Mouse (Mus musculus) MEL (cell line): Measurements from ENCODE around the gene Mon1b. TPM values are rescaled to one million over a fixed set of nuclear protein-coding genes. Genes with fewer than 3 reads are reported as not detected.

Experiments used
- DNase-seq: peaks from one replicate; pipeline ENCODE4 v3.0.0; 2011; ENCODE audit warnings: low read depth, low spot score
- H3K27ac ChIP-seq: 2 replicates; pipeline ENCODE4 v1.5.1; 2012; ENCODE audit warnings: low read depth, mild to moderate bottlenecking, control low read depth, low read length, moderate library complexity; ENCODE audit not compliant: control insufficient read depth
- H3K27me3 ChIP-seq, 2 experiments: fragments of 150-350 bp in 1 of 2; sonication (generic) in 1 of 2; 2 replicates each; pipeline ENCODE4 v1.6.1; 2012; ENCODE audit warnings: low read length in 2 of 2, mild to moderate bottlenecking in 2 of 2, improper control_type of control experiment in 1 of 2, moderate library complexity in 1 of 2; ENCODE audit not compliant: insufficient read depth in 2 of 2, control insufficient read depth in 1 of 2
- H3K36me3 ChIP-seq, 2 experiments: 2 replicates each; pipeline ENCODE4 v1.6.1; 2012 to 2014; ENCODE audit warnings: low read length in 2 of 2, improper control_type of control experiment in 1 of 2, inconsistent platforms in 1 of 2, mild to moderate bottlenecking in 1 of 2; ENCODE audit not compliant: insufficient read depth in 2 of 2, control insufficient read depth in 1 of 2
- H3K4me1 ChIP-seq, 2 experiments: fragments of 150-350 bp in 1 of 2; sonication (generic) in 1 of 2; 2 replicates each; pipeline ENCODE4 v1.6.1; 2012; ENCODE audit warnings: low read length in 2 of 2, improper control_type of control experiment in 1 of 2, mild to moderate bottlenecking in 1 of 2; ENCODE audit not compliant: insufficient read depth in 2 of 2, control insufficient read depth in 1 of 2
- H3K4me3 ChIP-seq, 2 experiments: fragments of 150-350 bp in 1 of 2; sonication (generic) in 1 of 2; 2 replicates each; pipeline ENCODE4 v1.5.1; 2012; ENCODE audit warnings: low read depth in 2 of 2, low read length in 2 of 2, mild to moderate bottlenecking in 2 of 2, moderate library complexity in 2 of 2, control low read depth in 1 of 2, improper control_type of control experiment in 1 of 2; ENCODE audit not compliant: control insufficient read depth in 1 of 2, insufficient read depth in 1 of 2
- H3K79me2 ChIP-seq: 2 replicates; pipeline ENCODE4 v1.6.1; 2012; ENCODE audit warnings: mild to moderate bottlenecking, low read length, moderate library complexity; ENCODE audit not compliant: control insufficient read depth, poor library complexity, insufficient read depth
- H3K9ac ChIP-seq: 2 replicates; pipeline ENCODE4 v1.6.1; 2012; ENCODE audit warnings: low read depth, mild to moderate bottlenecking, control low read depth, low read length, moderate library complexity; ENCODE audit not compliant: control insufficient read depth, poor library complexity, severe bottlenecking
- H3K9me3 ChIP-seq: fragments of 150-350 bp; sonication (generic); replicated peaks from 2 replicates; pipeline ENCODE4 v1.6.1; 2012; ENCODE audit warnings: mild to moderate bottlenecking, low read length, improper control_type of control experiment, moderate library complexity; ENCODE audit not compliant: insufficient read depth
- CTCF ChIP-seq, 3 experiments: IDR thresholded peaks in 2 of 3; conservative IDR thresholded peaks in 1 of 3; 2 replicates each; pipeline ENCODE4 v1.5.1; 2011 to 2012; ENCODE audit warnings: low read length in 3 of 3, low read depth in 2 of 3, mild to moderate bottlenecking in 2 of 3, improper control_type of control experiment in 1 of 3, inconsistent platforms in 1 of 3, mixed read lengths in 1 of 3, moderate library complexity in 1 of 3; ENCODE audit not compliant: control insufficient read depth in 1 of 3, insufficient read depth in 1 of 3, poor library complexity in 1 of 3, severe bottlenecking in 1 of 3
- EP300 ChIP-seq, 2 experiments: IDR thresholded peaks; 2 replicates each; pipeline ENCODE4 v1.6.1; 2011; ENCODE audit warnings: improper control_type of control experiment in 2 of 2, low read length in 2 of 2, low read depth in 1 of 2, mild to moderate bottlenecking in 1 of 2
- HCFC1 ChIP-seq: IDR thresholded peaks from 2 replicates; pipeline ENCODE4 v1.6.1; 2012; ENCODE audit warnings: low read depth, mild to moderate bottlenecking, inconsistent platforms, low read length, improper control_type of control experiment, moderate library complexity
- JUND ChIP-seq: IDR thresholded peaks from 2 replicates; pipeline ENCODE4 v1.6.1; 2011; ENCODE audit warnings: low read depth, mild to moderate bottlenecking, improper control_type of control experiment, low read length
- KAT2A ChIP-seq: conservative IDR thresholded peaks from 2 replicates; pipeline ENCODE4 v1.6.1; 2012; ENCODE audit warnings: low read depth, low read length, improper control_type of control experiment, inconsistent platforms
- MAFK ChIP-seq: IDR thresholded peaks from 2 replicates; pipeline ENCODE4 v1.6.1; 2011; ENCODE audit warnings: low read depth, mild to moderate bottlenecking, low read length, improper control_type of control experiment, borderline replicate concordance
- MEF2A ChIP-seq: IDR thresholded peaks from 2 replicates; pipeline ENCODE4 v1.6.1; 2014; ENCODE audit warnings: low read depth, mild to moderate bottlenecking, inconsistent platforms, low read length, improper control_type of control experiment; ENCODE audit not compliant: poor library complexity, insufficient replicate concordance, severe bottlenecking; ENCODE audit errors: extremely low read depth
- MXI1 ChIP-seq: IDR thresholded peaks from 2 replicates; pipeline ENCODE4 v1.6.1; 2011; ENCODE audit warnings: mild to moderate bottlenecking, low read depth, low read length, improper control_type of control experiment
- POLR2A ChIP-seq, 2 experiments: IDR thresholded peaks; 2 replicates each; pipeline ENCODE4 v1.6.1; 2011 to 2012; ENCODE audit warnings: low read length in 2 of 2, mild to moderate bottlenecking in 2 of 2, control low read depth in 1 of 2, improper control_type of control experiment in 1 of 2, low read depth in 1 of 2, moderate library complexity in 1 of 2; ENCODE audit not compliant: control insufficient read depth in 1 of 2, insufficient read depth in 1 of 2, poor library complexity in 1 of 2
- SIN3A ChIP-seq: IDR thresholded peaks from 2 replicates; pipeline ENCODE4 v1.6.1; 2012; ENCODE audit warnings: low read length, improper control_type of control experiment, inconsistent platforms
- TAL1 ChIP-seq: IDR thresholded peaks from 2 replicates; pipeline ENCODE4 v1.6.1; 2012; ENCODE audit warnings: mild to moderate bottlenecking, inconsistent platforms, low read length, moderate library complexity, mixed read lengths
- TBP ChIP-seq: IDR thresholded peaks from 2 replicates; pipeline ENCODE4 v1.8.0; 2011; ENCODE audit warnings: low read depth, low read length, improper control_type of control experiment
- TCF12 ChIP-seq: IDR thresholded peaks from 2 replicates; pipeline ENCODE4 v1.6.1; 2014; ENCODE audit warnings: low read depth, mild to moderate bottlenecking, inconsistent platforms, low read length, improper control_type of control experiment, moderate library complexity
- USF1 ChIP-seq: IDR thresholded peaks from 2 replicates; pipeline ENCODE4 v1.6.1; 2014; ENCODE audit warnings: low read depth, mild to moderate bottlenecking, inconsistent platforms, low read length, improper control_type of control experiment, moderate library complexity
- ZC3H11A ChIP-seq: IDR thresholded peaks from 2 replicates; pipeline ENCODE4 v1.6.1; 2012; ENCODE audit warnings: low read depth, mild to moderate bottlenecking, inconsistent platforms, low read length, improper control_type of control experiment
- ZKSCAN1 ChIP-seq: IDR thresholded peaks from 2 replicates; pipeline ENCODE4 v1.6.1; 2012; ENCODE audit warnings: low read depth, mild to moderate bottlenecking, inconsistent platforms, low read length, improper control_type of control experiment, moderate library complexity
- ZMIZ1 ChIP-seq: IDR thresholded peaks from 2 replicates; pipeline ENCODE4 v1.6.1; 2012; ENCODE audit warnings: low read depth, mild to moderate bottlenecking, inconsistent platforms, low read length, improper control_type of control experiment, moderate library complexity
- ZNF384 ChIP-seq: IDR thresholded peaks from 2 replicates; pipeline ENCODE4 v1.6.1; 2012; ENCODE audit warnings: low read depth, mild to moderate bottlenecking, inconsistent platforms, low read length, improper control_type of control experiment
- polyA plus RNA-seq, 2 experiments: library from polyadenylated mRNA; stranded (reverse) in 1 of 2; unstranded in 1 of 2; fragments of >175 nt in 1 of 2; fragments of >200 nt in 1 of 2; gene quantifications; 2 replicates each; pipeline versions ENCODE4 v1.2.1 to v1.2.4; 2012; ENCODE audit warnings: low replicate concordance in 2 of 2, low read depth in 1 of 2; ENCODE audit not compliant: insufficient read length in 2 of 2, insufficient read depth in 1 of 2, missing spikeins in 1 of 2
- total RNA-seq: library from RNA; depleted of rRNA; stranded (reverse); fragments of 300-350 nt; gene quantifications from 2 replicates; pipeline ENCODE4 v1.2.3, GENCODE M21; 2012

The Mon1b gene
- total and polyA plus RNA-seq, 3 experiments = 8.8 to 15.6 TPM; not detected in 1

DNA sequence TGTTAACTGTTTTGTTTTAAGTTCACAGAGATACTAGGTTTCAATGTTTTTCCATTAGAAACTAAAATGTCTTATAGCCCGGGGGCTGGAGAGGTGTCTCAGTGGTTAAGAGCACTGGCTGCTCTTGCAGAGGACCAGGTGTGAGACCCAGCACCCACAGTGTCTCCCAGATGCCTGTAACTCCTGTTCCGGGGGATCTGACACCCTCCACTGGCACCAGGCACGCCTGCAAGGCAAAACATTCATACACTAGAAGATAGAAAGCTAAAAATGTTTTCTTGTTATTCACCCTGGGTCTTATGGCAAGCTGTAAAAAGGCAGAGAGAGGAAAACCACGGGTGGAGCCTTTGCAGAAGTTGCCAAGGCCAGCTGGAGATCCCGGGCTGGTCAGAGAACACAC is 9.8 kb downstream of the Mon1b start:
- Histone ChIP-seq H3K9me3 (no peaks in the 10 kb centered on the region), H3K4me1 (no peaks in the 10 kb centered on the region), H3K27ac (no peak overlapping the region), H3K79me2 (no peaks in the 10 kb centered on the region), H3K4me3 (no peak overlapping the region), H3K9ac (no peak overlapping the region), H3K36me3 (no peaks in the 10 kb centered on the region), H3K27me3 (no peaks in the 10 kb centered on the region)
- TF ChIP-seq MXI1 (no peak), JUND (no peak), MAFK (no peak), EP300 (IDR thresholded peaks at IDR 0.05; ENCODE audit: low read depth in 1 of 2, low read length in 2 of 2) (no peak)
- DNase-seq = no peak

DNA sequence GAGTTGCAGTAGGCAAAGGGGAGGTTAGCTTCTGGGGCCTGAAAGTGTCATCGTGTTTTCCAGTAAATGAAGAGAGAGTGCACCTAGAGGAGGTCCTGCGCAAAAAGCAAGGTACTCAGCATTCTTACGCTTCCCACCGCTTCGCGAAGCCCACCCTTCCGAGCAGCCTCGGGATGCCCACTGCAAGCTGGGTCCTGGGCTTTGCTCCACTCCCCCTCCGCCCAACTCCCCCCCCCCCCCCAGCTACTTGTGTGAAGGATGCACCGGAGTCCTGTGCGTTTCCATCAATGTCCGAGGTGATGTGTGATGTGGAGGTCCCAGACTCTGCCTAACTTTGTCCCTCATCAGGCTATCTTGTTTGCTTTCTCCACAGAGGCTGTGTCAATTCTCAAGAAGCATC is 17.1 kb downstream of the Mon1b start:
- TF ChIP-seq MAFK = no peak
- no peak for TF ChIP-seq CTCF (IDR thresholded peaks at IDR 0.05 in 2 of 3, conservative IDR thresholded peaks at IDR 0.05 in 1 of 3; ENCODE audit: control insufficient read depth in 1 of 3, insufficient read depth in 1 of 3, low read depth in 2 of 3, low read length in 3 of 3, poor library complexity in 1 of 3, severe bottlenecking in 1 of 3)
- TF ChIP-seq SIN3A = no peak
- TF ChIP-seq HCFC1 = no peak
- no peak for TF ChIP-seq MEF2A
- no peak for TF ChIP-seq ZNF384
- TF ChIP-seq, all 39 proteins: peak for 0
- H3K27me3 ChIP-seq = no peaks in the 10 kb centered on the region
- H3K9me3 ChIP-seq = no peaks in the 10 kb centered on the region
- H3K79me2 ChIP-seq = no peaks in the 10 kb centered on the region
- no peak for DNase-seq
- no peak overlapping the region for H3K27ac ChIP-seq
- H3K4me1 ChIP-seq = no peaks in the 10 kb centered on the region
- no peak overlapping the region for H3K9ac ChIP-seq
- H3K4me3 ChIP-seq = no peak overlapping the region
- H3K36me3 ChIP-seq = no peaks in the 10 kb centered on the region

GRCm38 (mm10) chr8:113653151-113653550 is 17.8 kb downstream of the Mon1b start:
- H3K9ac ChIP-seq = no peak overlapping the region
- DNase-seq = no peak
- H3K27ac ChIP-seq = no peak overlapping the region
- TF ChIP-seq MAFK (no peak), POLR2A (IDR thresholded peaks at IDR 0.05; ENCODE audit: control insufficient read depth in 1 of 2, insufficient read depth in 1 of 2, low read depth in 1 of 2, low read length in 2 of 2, poor library complexity in 1 of 2) (no peak), ZMIZ1 (no peak), KAT2A (no peak), TAL1 (no peak), MXI1 (no peak), ZC3H11A (no peak), USF1 (no peak), TBP (no peak), ZKSCAN1 (no peak), ZNF384 (no peak), TCF12 (no peak)
- no peaks in the 10 kb centered on the region for H3K9me3 ChIP-seq
- no peaks in the 10 kb centered on the region for H3K79me2 ChIP-seq
- H3K27me3 ChIP-seq = no peaks in the 10 kb centered on the region
- no peaks in the 10 kb centered on the region for H3K36me3 ChIP-seq
- no peaks in the 10 kb centered on the region for H3K4me1 ChIP-seq
- H3K4me3 ChIP-seq = no peak overlapping the region
